Comparison of ENCODE assay signal across 23 mouse cellular contexts in the genomic region with DNA sequence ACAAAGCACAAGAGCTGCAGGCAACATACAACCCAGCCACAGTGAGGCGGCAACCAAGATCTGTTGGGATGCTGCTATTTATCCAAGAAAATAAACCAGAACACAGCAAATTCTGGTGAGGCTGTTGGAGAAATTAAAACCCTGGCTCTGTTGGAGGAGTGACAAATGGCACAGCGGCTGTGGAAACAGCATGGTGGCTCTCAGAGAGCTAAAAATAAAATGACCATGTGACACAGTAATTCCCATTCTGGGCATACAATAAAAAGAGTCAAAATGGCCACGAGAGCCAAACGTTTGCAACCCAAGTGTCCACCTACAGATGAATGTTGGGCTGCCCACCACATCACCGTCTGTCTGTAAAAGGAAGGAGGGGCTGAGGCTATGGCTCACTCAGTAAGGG. TPM values are rescaled to one million over a fixed set of nuclear protein-coding genes. Genes with fewer than 3 reads are reported as not detected.
DNase-seq lines count a peak whose midpoint lies in the region; ATAC-seq and TF ChIP-seq lines count a peak whose summit lies in the region.
"Had no signal": no experiment of that assay in that cellular context is flagged by ENCODE, and none has a peak within 500 bp of the region (broad histone marks: within the 10 kb centered on the region; RNA-seq: fewer than 3 reads in every experiment).

No protein-coding gene starts in this region.

- ATAC-seq in cerebellum, adult (ENCODE audit: insufficient number of reproducible peaks, low FRiP score, low TSS enrichment): peak; percentile 69
- no peak for ATAC-seq in liver, embryonic 12.5 days
- ATAC-seq: forebrain, embryonic 13.5 days; forebrain, postnatal 0 days; intestine, embryonic 15.5 days had no signal

- peak; percentile 96 for DNase-seq in brain, adult 2 months (ENCODE audit: low read depth, low spot score)
- DNase-seq in cerebellum, adult 2 months: peak; percentile 86 to 93
- peak; percentile 87 to 88 for DNase-seq in cerebellum, postnatal 10 days
- no peak for DNase-seq in gastrocnemius, adult 18-20 months (ENCODE audit: low spot score)
- DNase-seq in spleen, postnatal 36 days (ENCODE audit: low spot score in 2 of 2): no peak
- DNase-seq in lung, postnatal 10 days: no peak
- DNase-seq: adrenal gland, adult 2 months; adrenal gland, postnatal 25 days; forebrain, postnatal 0 days; gastrocnemius, adult 2 months; gastrocnemius, postnatal 25 days; heart, postnatal 10 days; heart, postnatal 4 days had no signal

- H3K4me3 ChIP-seq in cerebellum, adult 2 months (replicated peaks; ENCODE audit: insufficient read depth, low read depth, low read length): no peak overlapping the region
- H3K4me3 ChIP-seq in liver, embryonic 12.5 days: no peak overlapping the region
- H3K4me3 ChIP-seq: embryonic facial prominence, embryonic 10.5 days; forebrain, embryonic 13.5 days; gastrocnemius, adult 2 months; hindbrain, embryonic 13.5 days; intestine, embryonic 15.5 days had no signal

- H3K27me3 ChIP-seq in cerebellum, adult 2 months (ENCODE audit: control insufficient read depth, insufficient read depth, low read length): no peaks in the 10 kb centered on the region
- no peaks in the 10 kb centered on the region for H3K27me3 ChIP-seq in liver, embryonic 12.5 days (replicated peaks)
- H3K27me3 ChIP-seq: forebrain, embryonic 13.5 days; hindbrain, embryonic 13.5 days; intestine, embryonic 15.5 days had no signal

- H3K4me1 ChIP-seq in cerebellum, adult 2 months (ENCODE audit: control insufficient read depth, insufficient read depth, low read length): peaks cover 44% of the 10 kb centered on the region
- no peaks in the 10 kb centered on the region for H3K4me1 ChIP-seq in liver, embryonic 12.5 days
- H3K4me1 ChIP-seq: intestine, embryonic 15.5 days had no signal

- H3K27ac ChIP-seq in cerebellum, adult 2 months (ENCODE audit: insufficient read depth, low read length): peak overlapping the region; percentile 90
- H3K27ac ChIP-seq in liver, embryonic 12.5 days: no peak overlapping the region
- H3K27ac ChIP-seq: embryonic facial prominence, embryonic 10.5 days; forebrain, embryonic 13.5 days; gastrocnemius, adult 2 months; hindbrain, embryonic 13.5 days; intestine, embryonic 15.5 days had no signal

- H3K36me3 ChIP-seq in liver, embryonic 12.5 days: no peaks in the 10 kb centered on the region
- H3K36me3 ChIP-seq: embryonic facial prominence, embryonic 10.5 days; hindbrain, embryonic 13.5 days; intestine, embryonic 15.5 days had no signal

- no peak overlapping the region for H3K9ac ChIP-seq in liver, embryonic 12.5 days
- H3K9ac ChIP-seq: forebrain, embryonic 13.5 days; forebrain, postnatal 0 days; hindbrain, embryonic 13.5 days; intestine, embryonic 15.5 days had no signal

- 0 out of 2 replicates have a peak, but pooled peaks have one; percentile 15 for TF ChIP-seq POLR2A in cerebellum, adult 2 months (IDR thresholded peaks at IDR 0.05; ENCODE audit: borderline replicate concordance, insufficient read depth, low read length)

- TF ChIP-seq CTCF in cerebellum, adult 2 months (IDR thresholded peaks at IDR 0.05; ENCODE audit: borderline replicate concordance, insufficient read depth, low read depth, low read length): no peak; the same call in 1 of the 2 replicates

- no peak overlapping the region for H3K4me2 ChIP-seq in liver, embryonic 12.5 days
- H3K4me2 ChIP-seq: forebrain, embryonic 13.5 days; hindbrain, embryonic 13.5 days; intestine, embryonic 15.5 days had no signal

- no peaks in the 10 kb centered on the region for H3K9me3 ChIP-seq in liver, embryonic 12.5 days (replicated peaks)
- H3K9me3 ChIP-seq: embryonic facial prominence, embryonic 10.5 days; hindbrain, embryonic 13.5 days; intestine, embryonic 15.5 days had no signal

- 8% methylated on average over 5 of the region's 5 CpGs for WGBS in cerebellum, adult 2 months
- WGBS in liver, embryonic 12.5 days (ENCODE audit: insufficient replicate concordance): 60% methylated on average over 5 of the region's 5 CpGs

RNA-seq across cellular contexts. Expression of a gene that starts 55.9 kb away (rescaled TPM):
- polyA plus RNA-seq in cerebellum, adult 2 months (2012; rRNA removed): not detected in 2 replicates
- not detected in 2 replicates for polyA plus RNA-seq in liver, embryonic 12.5 days (2016; fragmentation: Nextera tagmentation; extraction: Ambion mirVana)
- not detected for total RNA-seq in gastrocnemius, adult 18-20 months (2021)
- total RNA-seq: adrenal gland, adult 2 months; adrenal gland, postnatal 25 days; ES-E14; forebrain, postnatal 0 days; gastrocnemius, adult 2 months; gastrocnemius, postnatal 25 days; granulocyte monocyte progenitor cell, adult 5-6 weeks; heart, postnatal 10 days; heart, postnatal 4 days had no signal
- polyA plus RNA-seq: adrenal gland, adult 2 months; embryonic facial prominence, embryonic 10.5 days; embryonic facial prominence, embryonic 14.5 days; forebrain, embryonic 13.5 days; forebrain, postnatal 0 days; heart, embryonic 14.5 days; hindbrain, embryonic 13.5 days; intestine, embryonic 15.5 days had no signal

Comparison
In these comparisons a context has a peak if more than half of its experiments do, and no peak if none do; other contexts are left out.
1. DNase-seq: peak in brain, adult 2 months (single experiment), cerebellum, adult 2 months (2 of 2) and cerebellum, postnatal 10 days (2 of 2); none in gastrocnemius, adult 18-20 months (single experiment), spleen, postnatal 36 days (0 of 2) and lung, postnatal 10 days (single experiment).